9 mouse cellular contexts compared by ENCODE assay signal in the genomic region with DNA sequence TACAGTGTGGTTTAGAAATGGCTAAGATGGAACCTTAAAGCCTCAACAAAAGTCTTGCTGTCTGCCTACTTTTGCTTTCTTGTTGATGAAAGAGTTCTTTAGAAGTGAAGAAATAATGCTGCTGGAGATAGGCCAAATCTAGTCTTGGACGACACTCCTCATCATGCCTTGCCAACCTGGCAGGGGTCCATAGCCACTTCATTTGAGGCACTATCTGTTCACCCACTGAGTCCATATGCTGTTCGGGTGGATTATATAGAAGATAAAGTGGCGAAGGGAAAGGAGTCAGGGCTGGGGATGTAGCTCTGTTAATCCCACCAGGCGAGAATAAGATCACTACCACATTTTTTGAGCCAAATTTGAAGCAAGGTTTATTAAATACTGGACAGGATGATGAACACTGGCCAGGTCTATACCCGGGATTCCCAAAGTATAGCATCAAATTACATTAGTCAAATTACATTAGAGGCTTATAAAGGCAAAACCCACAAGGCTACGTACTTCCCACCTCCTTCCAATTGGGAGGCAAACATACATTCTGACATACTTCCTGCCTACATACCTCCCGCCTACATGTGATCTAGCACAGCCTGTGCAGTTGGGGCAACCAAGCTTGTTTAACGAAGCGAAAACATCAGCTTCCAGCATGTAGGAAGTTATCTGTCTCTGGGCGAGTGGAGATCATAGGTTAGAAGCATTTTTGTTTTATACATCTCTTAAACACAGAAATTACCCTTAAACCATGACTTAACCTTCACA.
A peak's percentile ranks its signal among the peaks of the same experiment; 100 is the strongest.
DNase-seq lines count a peak whose midpoint lies in the region; ATAC-seq lines count a peak whose summit lies in the region.
"Had no signal": no experiment of that assay in that cellular context is flagged by ENCODE, and none has a peak within 500 bp of the region (broad histone marks: within the 10 kb centered on the region; RNA-seq: fewer than 3 reads in every experiment).

No protein-coding gene starts in this region.

- WGBS in hindbrain, embryonic 15.5 days: 76% methylated on average over 10 of the region's 10 CpGs
- 88% methylated on average over 10 of the region's 10 CpGs for WGBS in hindbrain, embryonic 12.5 days

- no peaks in the 10 kb centered on the region for H3K9me3 ChIP-seq in hindbrain, embryonic 15.5 days
- H3K9me3 ChIP-seq in hindbrain, embryonic 12.5 days (replicated peaks): no peaks in the 10 kb centered on the region

- ATAC-seq in hindbrain, embryonic 15.5 days (ENCODE audit: low FRiP score, low read depth): peak; percentile 80
- no peak for ATAC-seq in hindbrain, embryonic 12.5 days (ENCODE audit: low FRiP score)
- no peak for ATAC-seq in granulocyte monocyte progenitor cell, adult 5-6 weeks (replicated peaks; ENCODE audit: poor library complexity, severe bottlenecking)
- ATAC-seq in erythroblast, adult 5-6 weeks (replicated peaks; ENCODE audit: low FRiP score, poor library complexity, severe bottlenecking): no peak

- no peaks in the 10 kb centered on the region for H3K27me3 ChIP-seq in hindbrain, embryonic 15.5 days
- H3K27me3 ChIP-seq in hindbrain, embryonic 12.5 days: no peaks in the 10 kb centered on the region

- no peaks in the 10 kb centered on the region for H3K36me3 ChIP-seq in hindbrain, embryonic 15.5 days
- H3K36me3 ChIP-seq in hindbrain, embryonic 12.5 days: no peaks in the 10 kb centered on the region

- H3K4me2 ChIP-seq in hindbrain, embryonic 15.5 days: no peak overlapping the region
- H3K4me2 ChIP-seq in hindbrain, embryonic 12.5 days (replicated peaks): no peak overlapping the region

- H3K4me3 ChIP-seq in hindbrain, embryonic 15.5 days: no peak overlapping the region
- no peak overlapping the region for H3K4me3 ChIP-seq in hindbrain, embryonic 12.5 days

- H3K27ac ChIP-seq in hindbrain, embryonic 15.5 days (replicated peaks): no peak overlapping the region
- no peak overlapping the region for H3K27ac ChIP-seq in hindbrain, embryonic 12.5 days
- H3K27ac ChIP-seq: macrophage had no signal

- H3K4me1 ChIP-seq in hindbrain, embryonic 15.5 days (replicated peaks): no peaks in the 10 kb centered on the region
- H3K4me1 ChIP-seq in hindbrain, embryonic 12.5 days: no peaks in the 10 kb centered on the region

- H3K9ac ChIP-seq in hindbrain, embryonic 15.5 days: no peak overlapping the region
- no peak overlapping the region for H3K9ac ChIP-seq in hindbrain, embryonic 12.5 days

- peak; percentile 74 for DNase-seq in cerebellum, adult 9-10 months
- DNase-seq in layer of hippocampus, adult 8-10 months (ENCODE audit: low spot score in 2 of 2): peak; percentile 15 to 18
- peak; percentile 16 to 19 for DNase-seq in right cerebral cortex, adult 2 months (ENCODE audit: low spot score in 2 of 2)
- no peak for DNase-seq in thymus, postnatal 36 days

Comparison
In these comparisons a context has a peak if more than half of its experiments do, and no peak if none do; other contexts are left out.
1. DNase-seq: peak in cerebellum, adult 9-10 months (single experiment), layer of hippocampus, adult 8-10 months (2 of 2) and right cerebral cortex, adult 2 months (2 of 2); none in thymus, postnatal 36 days (0 of 2).